Mouse (Mus musculus) layer of hippocampus, adult 2 months (tissue): Measurements from ENCODE around the gene Ssr3. TPM values are rescaled to one million over a fixed set of nuclear protein-coding genes. Genes with fewer than 3 reads are reported as not detected.

Source experiments
- DNase-seq, 2 experiments: peaks; one replicate each; pipeline ENCODE4 v3.0.0; 2022; ENCODE audit warnings: low spot score in 2 of 2
- H3K27ac ChIP-seq: fragments of 200-600 bp; 2 replicates; pipeline ENCODE4 v1.8.1; 2022
- H3K4me3 ChIP-seq: fragments of 200-600 bp; 2 replicates; pipeline ENCODE4 v1.8.1; 2022; ENCODE audit warnings: mild to moderate bottlenecking
- CTCF ChIP-seq: fragments of 200-600 bp; conservative IDR thresholded peaks from 2 replicates; pipeline ENCODE4 v1.8.1; 2022; ENCODE audit warnings: antibody characterized with exemption, mild to moderate bottlenecking, moderate library complexity
- total RNA-seq, 2 experiments: library from RNA; stranded (reverse); gene quantifications; 2 replicates each; pipeline ENCODE4 v1.2.3; 2021

The Ssr3 gene
- total RNA-seq, 2 experiments from 2014 or later: 109 to 113 TPM

DNA sequence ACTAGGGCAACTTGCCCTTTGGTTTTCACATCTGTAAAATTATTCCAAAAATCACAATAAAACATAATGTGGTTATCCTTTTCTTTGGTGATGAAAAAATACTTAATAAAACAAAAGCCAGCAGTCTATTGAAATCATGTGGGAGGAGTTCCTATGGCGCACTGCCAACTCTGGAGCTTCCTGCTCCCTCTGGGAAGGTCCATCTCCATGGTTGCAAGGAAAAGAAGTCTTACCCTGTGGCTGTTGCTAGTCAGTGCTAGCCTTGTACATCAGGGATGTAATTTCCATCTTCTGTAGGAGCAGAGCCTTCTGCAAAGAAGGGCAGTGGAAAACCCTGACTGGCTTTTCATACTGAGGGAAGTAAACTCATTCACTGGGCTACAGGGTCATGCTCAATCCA, 29.0 kb downstream of the Ssr3 start:
- Histone ChIP-seq H3K27ac (no peak overlapping the region), H3K4me3 (no peak overlapping the region)
- DNase-seq: peak; percentile 25 to 28
- TF ChIP-seq CTCF: no peak

DNA sequence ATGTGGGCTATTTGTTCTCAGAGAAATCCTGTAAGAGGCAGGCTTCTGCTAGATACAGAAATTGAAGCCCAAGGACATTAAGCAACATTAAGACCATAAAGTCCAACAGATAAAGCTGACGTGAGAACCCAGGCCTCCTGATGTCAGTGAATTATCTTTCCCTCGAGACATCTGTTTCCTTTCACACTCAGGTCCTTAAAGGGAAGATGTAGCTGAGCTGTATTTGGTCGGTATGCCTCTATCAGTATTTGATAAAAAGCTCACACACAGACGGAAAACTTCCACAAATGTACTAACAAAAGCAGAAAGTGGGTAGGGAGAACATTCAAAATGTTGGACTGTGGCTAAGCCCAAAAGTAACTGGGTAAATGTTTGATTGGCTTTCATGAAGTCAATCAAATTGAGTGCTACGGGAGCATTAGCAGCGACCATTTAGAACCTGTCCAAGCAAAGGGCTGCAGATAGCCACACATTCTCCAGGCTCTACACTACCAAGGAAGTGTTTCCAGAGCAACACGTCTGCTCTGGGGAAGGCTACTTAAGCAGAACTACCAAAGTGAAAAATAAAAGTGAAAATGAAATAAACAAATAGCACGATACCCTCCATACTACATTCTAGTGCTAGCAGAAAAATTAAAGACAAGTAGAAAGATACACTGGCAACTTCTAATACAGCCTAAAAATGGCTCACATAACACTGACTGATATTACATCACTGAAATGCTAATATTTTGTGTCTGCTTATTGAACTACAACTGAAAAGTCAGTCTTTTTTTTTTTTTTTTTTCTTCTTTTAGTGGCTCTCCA, 32.1 kb downstream of the Ssr3 start:
- TF ChIP-seq CTCF: no peak
- no peak for DNase-seq

DNA sequence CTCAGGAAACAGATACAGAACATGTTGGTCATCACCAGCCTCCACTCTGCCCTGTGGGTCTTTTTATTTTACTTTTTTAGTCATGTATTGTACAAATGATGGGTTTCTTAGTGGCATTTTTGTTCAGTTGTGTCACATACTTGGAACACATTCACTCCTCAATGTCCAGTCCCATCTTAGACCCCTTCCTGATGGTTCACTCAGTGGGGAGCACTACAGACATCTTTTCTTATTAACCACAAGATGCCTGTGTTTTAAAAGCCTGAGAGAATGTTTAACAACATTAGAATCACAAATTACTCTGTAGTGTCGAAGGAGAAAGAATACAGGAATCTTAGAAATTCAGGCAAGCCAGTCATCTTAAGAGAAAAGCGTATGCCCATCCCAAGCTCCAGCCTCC, 33.6 kb downstream of the Ssr3 start:
- no peak for DNase-seq
- no peak for TF ChIP-seq CTCF
- Histone ChIP-seq H3K4me3 (no peak overlapping the region), H3K27ac (peak overlapping the region; percentile 8; the same call in 1 of the 2 replicates)

More for the DNA sequence above, 32.1 kb downstream of the Ssr3 start:
- Histone ChIP-seq H3K4me3 (no peak overlapping the region), H3K27ac (0 out of 2 replicates have a peak overlapping the region, but pooled peaks have one; percentile 11)

DNA sequence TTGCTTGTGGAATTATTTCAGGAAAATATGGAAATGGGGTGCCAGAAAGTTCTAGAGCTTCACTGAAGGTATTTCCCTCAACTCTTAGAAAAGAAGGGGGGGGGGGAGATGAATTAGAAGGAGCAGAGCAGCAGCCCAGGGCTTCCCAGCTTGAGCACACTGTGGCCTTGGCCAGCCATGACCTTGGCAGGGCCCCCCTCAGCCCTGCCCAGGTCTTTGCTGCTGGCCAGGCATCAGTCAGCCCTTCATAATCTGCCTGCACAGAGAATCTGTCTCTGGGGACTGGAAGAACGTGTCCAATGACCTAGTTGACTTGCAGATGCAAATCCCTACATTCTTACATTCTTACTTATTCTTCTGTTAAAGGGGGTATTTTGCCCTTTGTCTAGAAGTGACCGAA, 34.1 kb downstream of the Ssr3 start:
- no peak overlapping the region for H3K4me3 ChIP-seq
- DNase-seq: no peak
- H3K27ac ChIP-seq: no peak overlapping the region
- TF ChIP-seq CTCF: no peak

DNA sequence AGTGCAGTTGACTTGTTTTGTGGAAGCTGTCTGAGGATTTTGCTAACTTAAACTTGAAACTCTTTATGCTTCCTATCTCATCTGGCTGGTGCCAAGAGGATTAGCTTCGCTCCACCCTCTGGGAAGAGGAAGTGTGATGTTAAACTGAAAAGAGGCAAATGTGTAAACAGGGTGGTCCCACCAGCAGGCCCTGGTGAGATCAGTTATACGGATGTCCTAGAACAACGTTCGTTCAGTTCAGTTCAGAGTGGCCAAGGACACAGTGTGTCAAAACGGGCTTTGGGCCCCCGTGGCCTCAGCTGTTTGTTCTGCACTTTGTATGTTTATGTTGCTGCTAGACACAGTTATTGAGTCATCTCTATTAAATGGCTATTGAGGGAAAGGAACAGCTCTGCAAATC, 36.9 kb downstream of the Ssr3 start:
- Histone ChIP-seq H3K4me3 (no peak overlapping the region), H3K27ac (no peak overlapping the region)
- no peak for DNase-seq
- no peak for TF ChIP-seq CTCF

DNA sequence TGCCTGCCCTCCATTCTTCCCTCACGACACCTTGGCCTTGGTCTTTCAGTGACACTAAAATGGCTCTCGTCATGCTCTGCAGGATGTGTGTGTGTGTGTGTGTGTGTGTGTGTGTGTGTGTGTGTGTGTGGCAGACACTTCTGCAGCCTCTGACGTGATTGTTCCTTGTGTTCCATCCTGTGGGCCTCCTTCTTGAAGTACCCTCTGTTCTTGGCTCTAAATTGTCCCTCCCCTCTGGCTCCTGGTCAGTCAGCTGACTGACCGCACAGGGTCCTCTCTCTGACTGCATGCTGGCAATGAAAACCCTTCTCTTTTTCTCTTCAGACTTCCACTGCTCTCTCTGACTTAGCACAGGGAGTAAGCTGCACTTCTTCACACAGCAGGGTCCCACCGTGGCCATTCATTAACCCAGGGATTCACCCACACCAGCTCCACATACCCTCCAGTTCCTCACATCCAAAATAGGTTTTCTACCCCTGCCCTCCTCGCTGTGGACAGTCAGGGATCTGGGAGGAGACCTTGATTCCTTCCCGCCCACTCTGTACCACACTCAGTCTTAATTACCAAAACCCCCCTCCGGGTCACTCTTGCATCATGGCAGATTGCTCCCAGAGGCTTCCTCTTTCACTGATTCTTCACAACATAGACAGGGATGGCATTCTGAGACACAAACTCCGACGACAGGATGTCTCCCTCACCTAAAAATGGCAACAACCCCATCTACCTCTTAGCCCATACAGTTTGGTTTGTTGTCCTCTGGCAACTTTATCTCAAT, 39.0 kb downstream of the Ssr3 start:
- Histone ChIP-seq H3K4me3 (no peak overlapping the region), H3K27ac (no peak overlapping the region)
- no peak for DNase-seq
- TF ChIP-seq CTCF: no peak

DNA sequence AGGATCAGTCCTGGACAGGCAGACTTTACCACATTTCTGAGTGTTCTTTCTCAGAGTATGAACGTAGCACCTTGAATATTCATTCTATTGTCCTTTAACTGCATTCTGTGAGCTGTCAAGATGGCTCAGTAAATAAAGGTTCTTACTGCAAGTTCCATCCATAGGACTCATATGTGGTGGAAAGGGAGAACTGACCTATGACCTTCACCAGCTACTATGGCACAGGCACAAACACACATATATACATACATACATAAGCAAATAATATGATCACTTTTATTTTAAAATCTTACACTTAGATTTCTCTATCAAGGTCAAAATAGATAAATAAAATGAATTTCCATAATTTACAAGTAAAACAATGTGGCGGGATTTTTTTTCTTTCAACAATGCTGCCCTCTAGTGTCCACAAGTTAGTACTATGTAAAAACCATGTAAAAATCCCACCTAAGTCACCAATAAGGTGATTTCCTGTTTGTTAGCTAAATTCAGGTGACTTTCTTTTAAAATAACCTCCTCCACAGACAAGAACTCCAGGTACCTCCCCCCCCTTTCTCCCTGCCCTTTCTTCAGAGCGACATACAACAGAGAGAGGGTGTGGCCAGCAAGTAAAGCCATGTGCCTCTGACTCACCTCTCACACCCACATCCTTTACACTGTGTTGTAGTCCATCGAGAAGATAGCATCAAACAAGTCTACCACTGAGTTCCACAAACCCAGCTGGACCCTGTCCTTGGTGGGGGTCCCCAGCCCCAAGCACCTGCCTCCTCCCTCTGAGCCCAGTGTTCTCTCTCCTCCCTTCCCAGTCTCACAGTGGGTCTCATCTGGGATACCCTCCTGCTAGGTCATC, 39.9 kb downstream of the Ssr3 start:
- Histone ChIP-seq H3K27ac (no peak overlapping the region), H3K4me3 (no peak overlapping the region)
- no peak for DNase-seq
- TF ChIP-seq CTCF: peak; percentile 84

DNA sequence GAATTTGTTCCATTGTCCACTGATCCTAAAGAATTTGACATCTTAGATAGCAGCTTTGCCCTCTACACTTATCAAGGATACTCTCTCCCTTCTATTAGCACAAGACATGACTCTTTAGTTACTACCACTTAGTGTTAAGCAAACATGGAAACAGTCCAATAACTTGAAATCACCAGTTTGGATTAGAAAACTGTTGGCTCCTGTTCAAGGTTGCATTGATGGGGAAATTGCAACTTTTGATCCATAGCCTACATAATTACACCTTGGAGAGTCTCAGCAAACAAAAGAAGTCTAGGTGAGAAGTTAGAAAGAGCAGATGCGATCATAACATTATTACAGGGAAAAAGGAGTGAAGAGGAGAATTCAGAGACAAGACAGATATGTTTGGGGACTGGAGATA, 46.2 kb downstream of the Ssr3 start:
- DNase-seq: no peak
- TF ChIP-seq CTCF: no peak
- Histone ChIP-seq H3K27ac (no peak overlapping the region), H3K4me3 (no peak overlapping the region)

DNA sequence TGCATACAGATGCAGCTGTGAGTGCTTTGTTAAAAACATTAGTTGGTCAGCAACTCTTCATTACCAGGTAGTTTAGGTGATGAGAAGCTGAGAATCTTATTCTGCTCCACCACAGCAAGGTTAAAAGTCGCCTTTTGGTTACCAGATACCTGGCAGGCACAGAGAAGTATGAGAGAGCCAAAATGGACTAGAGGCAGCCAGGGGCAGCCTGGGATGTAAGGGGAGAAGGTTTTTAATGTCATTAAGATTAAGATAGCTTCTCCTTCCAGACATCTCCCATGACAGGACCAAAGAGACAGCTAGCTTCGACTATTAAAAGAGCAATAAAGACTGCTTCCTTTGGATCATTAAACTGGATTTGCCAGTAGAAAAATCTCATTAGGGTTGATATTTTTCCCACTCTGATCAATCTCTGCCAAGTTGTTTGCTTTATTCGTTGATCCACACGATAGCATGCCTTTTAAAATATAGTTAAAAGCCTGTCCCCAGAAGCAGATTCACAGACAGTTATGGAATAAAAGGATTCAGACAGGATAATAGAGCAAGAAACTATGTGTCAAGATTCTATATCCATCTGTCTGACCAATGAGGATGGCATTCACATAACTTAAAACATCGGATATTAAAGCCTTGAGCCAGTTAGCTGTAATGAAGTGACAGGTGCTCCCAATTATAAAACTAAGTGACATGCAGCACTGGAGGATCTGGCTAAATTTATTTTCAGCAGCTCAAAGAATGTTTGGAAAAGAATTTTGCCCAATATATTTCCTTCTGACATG, 52.1 kb downstream of the Ssr3 start:
- Histone ChIP-seq H3K27ac (peak overlapping the region; percentile 32), H3K4me3 (no peak overlapping the region)
- no peak for DNase-seq
- no peak for TF ChIP-seq CTCF

DNA sequence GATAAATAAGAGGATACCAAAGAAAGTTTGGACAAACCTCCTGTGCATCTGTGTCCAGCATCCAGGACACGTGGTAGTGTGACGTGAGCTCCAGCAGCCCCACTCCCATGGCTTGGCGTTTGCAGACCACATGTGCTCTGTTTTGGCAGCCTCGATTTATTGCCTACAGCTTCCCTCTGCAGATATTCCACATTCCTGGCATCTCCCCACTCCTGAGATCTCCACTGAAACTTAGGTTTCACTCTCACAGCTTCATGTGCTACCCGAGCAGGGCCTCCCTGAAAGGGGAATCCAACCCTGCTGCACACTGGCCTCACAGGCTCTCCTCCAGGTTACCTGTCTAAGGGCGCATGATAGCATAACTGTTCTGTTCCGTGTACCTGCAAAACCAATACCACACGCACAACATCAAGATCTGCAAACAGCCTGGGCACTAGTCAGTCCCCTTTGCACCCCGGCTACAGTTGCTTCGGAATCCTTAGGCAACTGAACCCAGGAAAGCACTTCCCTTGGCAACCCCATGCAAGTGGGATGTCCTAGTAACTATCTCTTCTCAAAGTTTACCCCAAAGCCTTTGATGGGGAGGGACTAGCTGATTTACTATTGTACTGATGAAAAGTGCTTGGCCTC, 54.5 kb downstream of the Ssr3 start:
- no peak overlapping the region for H3K27ac ChIP-seq
- no peak overlapping the region for H3K4me3 ChIP-seq
- no peak for DNase-seq
- TF ChIP-seq CTCF: no peak

Other genes with a start within 250 kb of the Ssr3 start
- gene Tiparp, start 135.8 kb upstream of the Ssr3 start, total RNA-seq: 10 to 100 TPM; 14.7 to 16.9 TPM